Mouse (Mus musculus): Measurements from ENCODE around the gene Fgb.
A peak's percentile ranks its signal among the peaks of the same experiment; 100 is the strongest.

The Fgb gene

GRCm38 (mm10) chr3:83049680-83050079, at the start of gene Fgb:
Fgb (minus strand) TSS chr3:83049863.
- DNase-seq, result no peak

DNA sequence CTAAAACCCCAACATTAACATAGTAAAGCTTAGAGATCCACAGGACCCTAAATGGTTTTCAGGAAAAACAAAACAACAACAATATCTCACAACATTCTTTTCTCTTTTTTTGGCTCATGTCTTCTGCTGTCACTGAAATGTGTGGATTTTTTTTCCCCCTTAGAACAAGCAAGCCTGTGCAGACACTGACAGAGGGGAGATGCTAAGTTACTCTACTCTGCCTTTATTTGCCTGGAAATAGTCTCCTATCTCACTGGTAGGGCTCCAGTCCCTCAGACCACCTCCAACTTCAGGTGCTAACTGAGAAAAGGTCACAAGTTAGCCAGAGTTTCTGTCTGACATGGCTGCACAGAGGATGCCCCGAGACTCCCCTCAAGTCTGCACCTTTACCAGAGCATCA, 49.5 kb upstream of the Fgb start:
- DNase-seq, result no peak

GRCm38 (mm10) chr3:83098546-83099034, 48.9 kb upstream of the Fgb start:
- no peak for DNase-seq

GRCm38 (mm10) chr3:83097586-83097985, 47.9 kb upstream of the Fgb start:
- no peak for DNase-seq

- peak; percentile 78 to 83 for DNase-seq
Observed at GRCm38 (mm10) chr3:83080567-83081055, 30.9 kb upstream of the Fgb start.

GRCm38 (mm10) chr3:83076563-83076962, 26.9 kb upstream of the Fgb start:
- peak; percentile 22 to 38 for DNase-seq

DNA sequence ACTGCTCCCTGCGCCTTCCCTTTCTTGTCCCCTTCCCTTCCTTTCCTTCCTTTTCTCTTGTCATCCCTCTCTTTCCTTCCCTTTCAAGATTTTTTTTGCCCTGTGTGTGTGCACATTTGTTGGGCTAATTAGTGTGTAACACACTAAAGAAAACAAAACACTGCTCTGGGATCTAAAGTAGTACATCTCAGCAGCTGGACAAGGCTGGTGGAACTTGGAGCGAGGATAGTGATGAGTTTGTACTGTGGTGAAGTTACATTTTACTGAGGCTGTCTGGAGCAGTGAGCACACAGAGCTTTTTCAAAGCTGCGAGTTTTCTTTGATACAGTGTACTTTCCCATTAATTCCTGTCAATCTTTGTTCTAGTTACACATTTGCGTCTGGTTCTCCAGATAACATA, 20.6 kb upstream of the Fgb start:
- DNase-seq, result no peak

DNA sequence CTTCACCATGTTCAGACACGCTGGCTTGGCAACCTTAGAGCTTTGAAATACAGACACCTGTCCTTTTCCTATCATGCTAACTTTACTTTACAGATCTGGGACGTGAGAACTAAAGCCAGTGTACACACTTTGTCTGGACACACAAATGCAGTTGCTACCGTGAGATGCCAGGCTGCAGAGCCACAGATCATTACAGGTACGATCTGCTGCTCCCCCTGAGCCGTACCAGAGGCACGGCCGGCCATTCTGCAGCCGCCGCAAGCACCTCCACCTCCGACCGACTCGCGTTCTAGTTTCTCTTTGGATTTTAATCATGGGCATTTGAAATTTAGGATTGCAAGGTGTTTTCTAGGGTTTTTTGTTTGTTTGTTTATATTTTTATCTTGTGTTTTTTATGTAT, 19.2 kb upstream of the Fgb start:
- no peak for DNase-seq

GRCm38 (mm10) chr3:83067920-83068319, 18.3 kb upstream of the Fgb start:
- DNase-seq, result no peak

DNA sequence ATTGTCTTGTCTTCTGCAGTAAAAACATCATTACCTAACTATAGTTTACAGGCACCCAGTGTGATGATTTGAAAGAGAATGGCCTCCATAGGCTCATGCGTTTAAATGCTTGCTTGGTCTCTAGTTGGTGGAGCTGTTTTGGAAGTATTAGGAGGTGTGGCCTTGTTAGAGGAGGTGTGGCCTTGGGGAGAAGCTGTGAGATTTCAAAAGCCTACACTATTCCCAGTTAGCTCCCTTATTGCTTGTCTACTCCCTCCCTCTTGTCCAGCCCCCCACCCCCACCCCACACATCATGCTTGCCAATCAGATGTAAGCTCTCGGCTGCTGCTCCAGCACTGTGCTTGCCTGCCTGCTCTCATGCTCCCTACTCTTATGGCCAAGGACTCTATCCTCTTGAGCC, 7.4 kb upstream of the Fgb start:
- no peak for DNase-seq

DNA sequence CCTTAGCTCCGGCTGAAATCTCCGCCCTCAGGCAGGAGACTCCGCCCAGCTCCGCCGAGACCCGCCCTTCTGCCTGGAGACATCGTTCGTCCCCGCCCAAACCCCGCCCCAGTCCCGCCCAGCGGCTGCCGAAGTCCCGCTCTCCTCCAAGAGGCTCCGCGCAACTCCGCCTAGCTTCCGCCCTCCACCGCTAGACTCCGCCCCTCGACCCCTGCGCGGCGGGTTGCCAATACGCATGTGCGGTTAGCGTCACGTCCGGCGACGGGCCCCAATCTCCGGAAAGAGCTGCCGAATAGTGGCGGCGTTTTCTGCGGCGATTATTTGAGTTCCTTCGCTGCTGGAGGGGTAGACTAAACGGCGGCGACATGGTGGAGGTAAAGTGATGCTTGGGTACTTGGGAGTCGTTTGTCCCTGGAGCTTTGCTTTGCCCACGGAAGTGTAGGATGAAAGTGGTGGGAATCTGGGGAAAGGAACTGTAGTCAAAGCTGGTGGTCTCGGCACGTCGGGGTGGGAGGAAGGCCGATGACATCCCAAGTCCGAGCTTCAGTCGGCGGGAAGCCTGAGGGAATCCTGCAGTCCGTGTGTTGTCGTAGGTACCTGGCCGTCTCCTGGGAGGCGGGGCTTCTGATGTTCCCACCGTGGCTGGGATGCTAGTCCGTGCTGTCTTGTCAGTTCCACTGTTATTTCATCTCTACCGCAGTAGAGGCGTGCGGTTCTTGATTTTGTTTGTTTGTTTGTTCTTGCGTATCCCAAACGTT, 5.8 kb upstream of the Fgb start, which contains the start of gene Plrg1:
Plrg1 (plus strand) TSS at position 242 of the 758 bp plus-strand sequence.
- DNase-seq, result peak; percentile 100

DNA sequence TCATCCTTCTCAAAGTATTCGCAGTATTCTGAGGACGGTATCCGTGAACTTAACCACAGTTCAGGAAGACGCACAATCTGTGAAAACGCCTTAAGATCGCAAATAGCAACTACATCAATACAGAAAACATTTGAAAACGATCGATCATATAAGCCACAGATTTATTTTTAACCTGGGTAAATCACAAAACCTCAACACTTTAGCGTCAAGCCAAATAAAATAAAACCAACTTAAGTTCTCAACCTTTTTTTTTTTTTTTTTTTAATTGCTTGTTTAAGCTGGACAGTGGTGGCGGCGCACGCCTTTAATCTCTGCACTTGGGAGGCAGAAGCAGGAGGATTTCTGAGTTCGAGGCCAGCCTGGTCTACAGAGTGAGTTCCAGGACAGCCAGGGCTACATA, 5.1 kb upstream of the Fgb start:
- DNase-seq, result no peak

GRCm38 (mm10) chr3:83053758-83054157, 4.1 kb upstream of the Fgb start:
- DNase-seq, result peak; percentile 56 to 58

- peak in 1 of 2 experiments; percentile 7 for DNase-seq
Observed at GRCm38 (mm10) chr3:83053126-83053525, 3.5 kb upstream of the Fgb start.

- DNase-seq, result no peak
Observed at GRCm38 (mm10) chr3:83052102-83052501, 2.4 kb upstream of the Fgb start.

DNA sequence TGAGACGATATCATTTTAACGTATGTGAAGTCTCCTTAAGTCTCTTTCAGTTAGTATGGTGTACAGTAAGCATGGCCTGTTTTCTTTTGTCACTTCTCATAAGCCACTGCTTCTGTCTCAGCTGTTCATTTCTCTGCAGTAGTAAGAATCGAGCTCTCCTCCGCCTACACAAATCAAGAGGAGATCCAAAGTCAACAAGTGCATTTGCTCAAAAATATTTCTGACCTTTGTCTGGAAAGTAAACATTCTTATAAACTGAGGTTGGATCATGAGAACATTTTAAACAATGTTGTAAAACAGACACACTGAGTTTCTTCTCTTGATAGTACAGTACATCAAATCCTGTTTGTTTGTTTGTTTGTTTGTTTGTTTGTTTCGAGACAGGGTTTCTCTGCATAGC, 998 bp upstream of the Fgb start:
- DNase-seq, result no peak

GRCm38 (mm10) chr3:83046649-83047048, 3.0 kb downstream of the Fgb start:
- DNase-seq, result no peak

- no peak for DNase-seq
Observed at GRCm38 (mm10) chr3:83042451-83042850, 7.2 kb downstream of the Fgb start.

DNA sequence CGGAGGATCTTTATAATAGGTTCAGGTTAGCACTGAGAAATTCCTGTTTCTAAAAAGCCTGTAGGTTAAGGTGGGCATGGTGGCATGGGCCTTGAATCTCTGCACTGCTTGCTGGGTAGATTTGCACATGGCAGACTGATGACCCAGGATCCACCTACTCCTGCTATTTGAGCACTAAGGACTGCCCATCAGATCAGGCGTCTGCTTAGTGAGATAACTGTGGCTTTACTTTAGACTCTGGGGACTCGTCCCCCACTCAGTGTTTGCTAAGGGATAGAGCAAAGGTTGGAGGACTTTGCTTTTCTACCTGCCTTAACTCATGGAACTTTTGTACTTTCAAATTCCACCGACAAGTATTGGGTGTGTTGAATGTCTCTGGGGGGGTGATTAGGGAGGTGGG, 10.0 kb downstream of the Fgb start:
- no peak for DNase-seq

DNA sequence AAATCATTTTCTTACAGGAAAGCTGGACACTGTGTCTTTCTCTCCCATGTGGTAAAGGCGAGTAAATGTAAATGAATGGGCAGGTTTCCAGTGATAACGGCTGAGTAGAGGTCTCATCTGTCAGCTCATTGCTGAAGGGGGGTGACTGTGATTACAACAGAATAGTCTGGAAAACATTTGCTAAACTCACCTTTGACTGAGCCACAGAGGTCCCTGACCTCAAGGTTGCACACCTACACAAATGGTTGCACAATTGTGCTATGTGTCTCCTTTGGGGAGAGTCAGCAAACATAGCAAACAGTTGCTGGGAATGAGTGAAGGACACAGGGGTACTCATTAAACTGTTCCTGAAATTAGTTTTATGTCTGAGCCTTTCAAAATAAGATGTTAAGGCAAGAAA, 10.8 kb downstream of the Fgb start:
- DNase-seq, result no peak

GRCm38 (mm10) chr3:83033801-83034200, 15.9 kb downstream of the Fgb start:
- no peak for DNase-seq

DNA sequence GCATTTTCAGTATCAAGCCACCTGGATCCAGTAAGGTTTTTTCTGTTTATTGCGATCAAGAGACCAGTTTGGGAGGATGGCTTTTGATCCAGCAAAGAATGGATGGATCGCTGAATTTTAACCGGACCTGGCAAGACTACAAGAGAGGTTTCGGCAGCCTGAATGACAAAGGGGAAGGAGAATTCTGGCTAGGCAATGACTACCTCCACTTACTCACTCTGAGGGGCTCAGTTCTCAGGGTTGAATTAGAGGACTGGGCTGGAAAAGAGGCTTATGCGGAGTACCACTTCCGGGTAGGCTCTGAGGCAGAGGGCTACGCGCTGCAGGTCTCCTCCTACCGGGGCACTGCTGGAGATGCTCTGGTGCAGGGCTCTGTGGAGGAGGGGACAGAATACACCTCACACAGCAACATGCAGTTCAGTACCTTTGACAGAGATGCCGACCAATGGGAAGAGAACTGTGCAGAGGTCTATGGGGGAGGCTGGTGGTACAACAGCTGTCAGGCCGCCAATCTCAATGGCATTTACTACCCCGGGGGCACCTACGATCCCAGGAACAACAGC, 16.8 kb downstream of the Fgb start:
- DNase-seq, result peak; percentile 4 to 7

- no peak for DNase-seq
Observed at GRCm38 (mm10) chr3:83030331-83030730, 19.3 kb downstream of the Fgb start.

- DNase-seq, result no peak
Observed at GRCm38 (mm10) chr3:83027546-83028251, 22.0 kb downstream of the Fgb start.

All from cerebellum, postnatal 14 days (tissue).